Mouse (Mus musculus) liver, embryonic 15.5 days (tissue): ENCODE results near the gene Hmces. TPM values are rescaled to one million over a fixed set of nuclear protein-coding genes. Genes with fewer than 3 reads are reported as not detected.

Experiments used
- ATAC-seq: fragments of 200-750 bp; cut with Nextera tagmentation; 2 replicates; pipeline ENCODE4 v1.8.0; 2017; ENCODE audit warnings: moderate number of reproducible peaks, mild to moderate bottlenecking, moderate library complexity; ENCODE audit not compliant: insufficient read depth
- H3K27ac ChIP-seq: fragments of 300-500 bp; sonication (generic); replicated peaks from 2 replicates; pipeline ENCODE4 v1.5.1; 2015; ENCODE audit warnings: mild to moderate bottlenecking, inconsistent platforms
- H3K27me3 ChIP-seq: fragments of 300-500 bp; sonication (generic); 2 replicates; pipeline ENCODE4 v1.6.1; 2015; ENCODE audit warnings: mild to moderate bottlenecking, inconsistent platforms
- H3K36me3 ChIP-seq: fragments of 300-500 bp; sonication (generic); replicated peaks from 2 replicates; pipeline ENCODE4 v1.6.1; 2015; ENCODE audit warnings: moderate library complexity, mild to moderate bottlenecking, inconsistent platforms
- H3K4me1 ChIP-seq: fragments of 300-500 bp; sonication (generic); replicated peaks from 2 replicates; pipeline ENCODE4 v1.6.1; 2015; ENCODE audit warnings: inconsistent platforms
- H3K4me2 ChIP-seq: fragments of 300-500 bp; sonication (generic); 2 replicates; pipeline ENCODE4 v1.6.1; 2015; ENCODE audit warnings: moderate library complexity, mild to moderate bottlenecking, inconsistent platforms
- H3K4me3 ChIP-seq: fragments of 300-500 bp; sonication (generic); replicated peaks from 2 replicates; pipeline ENCODE4 v1.5.1; 2015; ENCODE audit warnings: mild to moderate bottlenecking, inconsistent platforms
- H3K9ac ChIP-seq: fragments of 300-500 bp; sonication (generic); 2 replicates; pipeline ENCODE4 v1.6.1; 2015; ENCODE audit warnings: moderate library complexity, mild to moderate bottlenecking, inconsistent platforms
- H3K9me3 ChIP-seq: fragments of 300-500 bp; sonication (generic); replicated peaks from 2 replicates; pipeline ENCODE4 v1.6.1; 2016; ENCODE audit warnings: inconsistent platforms
- WGBS: fragments of 180-500 bp; shearing (Covaris S2); methylation state at CpG from one replicate; pipeline ENCODE4 v1.1.7; 2015; ENCODE audit warnings: mixed read lengths; ENCODE audit not compliant: insufficient replicate concordance; 5-methylcytosine and 5-hydroxymethylcytosine counted together
- polyA plus RNA-seq: library from polyadenylated mRNA; unstranded; fragments of >200 nt; fragmentation: Nextera tagmentation; extraction: Ambion mirVana; gene quantifications from 2 replicates; pipeline ENCODE4 v1.2.1, GENCODE M21; 2015

Gene Hmces
- polyA plus RNA-seq, 1 experiment from 2014 or later: 19.2 TPM

DNA sequence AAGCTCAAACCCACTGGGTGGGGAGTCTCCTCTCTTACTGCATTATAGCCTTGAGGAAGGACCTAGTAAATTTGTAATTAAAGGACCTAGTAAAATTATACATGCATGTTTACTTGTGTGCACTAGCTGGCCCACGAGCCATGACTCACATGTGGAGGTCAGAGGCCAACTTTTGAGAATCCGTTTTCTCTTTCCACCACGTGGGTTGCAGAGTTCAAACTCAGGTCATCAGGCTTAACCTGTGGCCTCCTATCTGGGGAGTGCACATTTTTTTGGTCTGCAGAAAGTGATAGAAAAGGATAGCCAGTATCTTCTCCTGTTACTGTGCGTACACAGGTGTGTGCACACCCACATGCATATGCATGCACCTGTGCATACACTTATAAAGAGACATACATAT, 34.7 kb upstream of the Hmces start:
- Histone ChIP-seq H3K9ac (no peak overlapping the region), H3K4me3 (no peak overlapping the region), H3K27me3 (no peaks in the 10 kb centered on the region), H3K27ac (no peak overlapping the region), H3K9me3 (no peaks in the 10 kb centered on the region), H3K4me2 (no peak overlapping the region), H3K36me3 (no peaks in the 10 kb centered on the region), H3K4me1 (peaks cover 33% of the 10 kb centered on the region)
- whole genome bisulfite sequencing: 25% methylated on average over 4 of the region's 4 CpGs
- ATAC-seq: no peak

DNA sequence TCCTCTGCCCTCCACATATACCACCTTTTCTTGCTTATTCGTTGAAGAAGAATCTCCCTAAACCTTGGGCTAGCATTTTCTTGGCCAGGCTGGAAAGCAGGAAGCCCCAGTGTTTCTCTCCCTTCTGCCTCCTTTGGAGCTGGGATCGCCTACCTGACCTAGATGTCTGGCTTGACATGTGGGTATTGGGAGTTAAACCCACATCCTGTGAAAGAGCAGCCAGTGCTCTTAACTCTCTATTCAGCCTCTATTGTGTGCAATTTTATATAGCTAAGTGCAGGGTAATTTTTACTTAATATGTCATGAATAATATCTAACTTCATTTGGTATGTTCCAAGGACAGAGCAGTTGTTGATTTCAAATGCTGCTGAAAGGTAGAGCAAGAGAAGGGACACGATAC, 34.1 kb upstream of the Hmces start:
- Histone ChIP-seq H3K27ac (no peak overlapping the region), H3K4me2 (no peak overlapping the region), H3K9ac (no peak overlapping the region), H3K27me3 (no peaks in the 10 kb centered on the region), H3K4me1 (peaks cover 33% of the 10 kb centered on the region), H3K4me3 (no peak overlapping the region), H3K36me3 (no peaks in the 10 kb centered on the region), H3K9me3 (no peaks in the 10 kb centered on the region)
- WGBS: 38% methylated on average over 3 of the region's 3 CpGs
- no peak for ATAC-seq

DNA sequence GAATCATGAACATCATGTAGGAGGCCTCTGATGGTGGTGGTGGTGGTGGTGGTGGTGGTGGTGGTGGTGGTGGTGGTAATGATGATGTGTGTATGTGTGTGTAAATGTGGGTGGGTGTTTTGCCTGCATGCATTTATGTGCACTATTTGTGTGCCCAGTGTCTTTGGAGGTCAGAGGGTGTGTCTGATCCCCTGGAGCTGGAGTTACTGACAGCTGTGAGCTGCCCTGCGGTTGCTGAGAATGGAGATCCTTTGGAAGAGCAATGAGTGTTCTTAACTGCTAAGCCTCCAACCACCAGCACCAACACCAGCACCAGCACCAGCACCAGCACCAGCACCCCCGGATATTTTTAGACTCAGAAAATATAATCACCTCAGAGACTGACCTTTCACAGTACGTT, 31.5 kb upstream of the Hmces start:
- 67% methylated on average over 3 of the region's 3 CpGs for WGBS
- peaks cover 21% of the 10 kb centered on the region for H3K4me1 ChIP-seq
- no peak overlapping the region for H3K9ac ChIP-seq
- H3K9me3 ChIP-seq: no peaks in the 10 kb centered on the region
- H3K27ac ChIP-seq: no peak overlapping the region
- ATAC-seq: no peak
- no peaks in the 10 kb centered on the region for H3K27me3 ChIP-seq
- no peak overlapping the region for H3K4me2 ChIP-seq
- no peak overlapping the region for H3K4me3 ChIP-seq
- no peaks in the 10 kb centered on the region for H3K36me3 ChIP-seq

DNA sequence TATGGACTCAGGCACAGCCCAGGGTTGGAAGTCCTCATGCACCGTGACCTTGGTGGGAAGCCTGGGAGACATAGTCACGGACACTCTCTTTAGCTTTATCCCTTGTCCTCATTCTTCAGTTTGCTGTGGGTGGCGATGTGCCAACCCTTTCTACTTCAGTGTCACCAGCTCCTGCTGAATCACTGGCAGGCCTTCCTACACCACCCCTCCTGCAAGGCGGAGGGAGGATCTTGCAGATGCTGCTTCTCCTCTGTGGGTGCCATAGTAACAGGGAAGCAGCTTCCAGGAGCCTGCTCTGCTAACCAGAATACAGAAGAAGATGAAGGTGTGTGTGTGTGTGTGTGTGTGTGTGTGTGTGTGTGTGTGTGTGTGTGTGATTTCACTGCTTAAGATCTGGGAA, 30.9 kb upstream of the Hmces start:
- Histone ChIP-seq H3K9me3 (no peaks in the 10 kb centered on the region), H3K27me3 (no peaks in the 10 kb centered on the region), H3K27ac (no peak overlapping the region), H3K4me2 (no peak overlapping the region), H3K36me3 (no peaks in the 10 kb centered on the region), H3K4me1 (peaks cover 24% of the 10 kb centered on the region), H3K4me3 (no peak overlapping the region), H3K9ac (no peak overlapping the region)
- no peak for ATAC-seq
- WGBS: 46% methylated on average over 4 of the region's 4 CpGs

DNA sequence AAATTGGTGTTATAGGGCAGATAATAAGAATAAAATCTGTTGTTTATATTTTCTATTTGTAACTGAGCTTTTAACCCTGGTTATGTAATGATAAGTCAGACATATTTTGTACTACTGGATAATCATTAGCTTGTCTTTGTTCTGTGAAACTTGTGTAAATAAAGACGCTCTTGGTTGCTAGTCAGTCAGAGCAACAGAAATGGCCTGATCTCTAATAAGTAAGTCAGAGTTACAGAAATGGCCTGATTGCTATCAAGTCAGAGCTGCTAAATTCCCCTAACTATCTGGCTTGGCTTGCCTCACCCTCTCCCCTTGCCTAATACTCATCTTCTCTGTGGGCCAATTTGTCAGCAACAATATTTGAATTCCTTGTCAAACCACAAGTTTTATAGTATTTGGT, 27.0 kb upstream of the Hmces start:
- 63% methylated on average over 1 of the region's 1 CpGs for WGBS
- ATAC-seq: no peak
- Histone ChIP-seq H3K27me3 (no peaks in the 10 kb centered on the region), H3K36me3 (peaks cover 28% of the 10 kb centered on the region), H3K4me1 (peaks cover 26% of the 10 kb centered on the region), H3K27ac (peak overlapping the region; percentile 67), H3K9me3 (no peaks in the 10 kb centered on the region), H3K4me3 (no peak overlapping the region), H3K4me2 (0 out of 2 replicates have a peak overlapping the region, but pooled peaks have one; percentile 0), H3K9ac (no peak overlapping the region)

DNA sequence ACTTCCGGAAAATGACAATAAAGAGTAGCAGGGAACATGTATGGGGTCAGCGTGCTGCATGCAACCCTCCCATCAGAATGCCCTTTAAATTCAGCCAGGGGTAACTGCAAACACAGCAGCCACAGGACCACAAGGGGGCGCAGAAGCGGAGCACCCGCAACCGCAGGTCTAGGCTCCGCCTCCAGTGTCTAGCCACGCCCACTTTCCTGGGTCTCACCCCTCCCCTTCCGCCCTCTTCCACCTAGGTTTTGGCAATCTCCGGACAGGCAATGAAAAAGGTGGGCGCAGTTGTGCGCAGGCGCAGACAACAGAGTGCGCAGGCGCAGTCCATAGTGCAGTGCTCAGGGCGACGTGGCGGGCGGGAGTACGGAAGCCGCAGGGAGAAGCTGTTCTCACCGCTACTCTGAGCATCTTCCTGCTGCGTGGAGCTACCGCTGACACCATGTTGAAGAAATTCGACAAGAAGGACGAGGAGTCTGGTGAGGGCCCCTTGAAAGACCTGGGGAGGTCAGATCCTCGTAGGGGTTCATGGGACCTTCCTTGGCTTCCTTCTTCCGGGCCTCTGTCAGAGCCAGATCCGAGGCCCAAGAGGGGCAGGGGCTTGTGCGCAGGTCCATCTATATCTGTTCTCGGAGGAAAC, 26.0 kb upstream of the Hmces start, which contains the start of gene Copg1:
Gene Copg1, plus strand, starts transcription at position 221 of the 640 bp plus-strand sequence.
- H3K4me1 ChIP-seq: peaks cover 25% of the 10 kb centered on the region
- H3K4me3 ChIP-seq: peak within 1 kb of the TSS; percentile 70
- peak within 1 kb of the TSS; percentile 75 for H3K9ac ChIP-seq
- peak within 1 kb of the TSS; percentile 73 for H3K27ac ChIP-seq
- ATAC-seq: peak; percentile 95
- peak within 1 kb of the TSS; percentile 85 for H3K4me2 ChIP-seq
- H3K9me3 ChIP-seq: no peaks in the 10 kb centered on the region
- under 1% methylated on average over 31 of the region's 31 CpGs for WGBS
- H3K36me3 ChIP-seq: peaks cover 38% of the 10 kb centered on the region
- H3K27me3 ChIP-seq: no peaks in the 10 kb centered on the region

DNA sequence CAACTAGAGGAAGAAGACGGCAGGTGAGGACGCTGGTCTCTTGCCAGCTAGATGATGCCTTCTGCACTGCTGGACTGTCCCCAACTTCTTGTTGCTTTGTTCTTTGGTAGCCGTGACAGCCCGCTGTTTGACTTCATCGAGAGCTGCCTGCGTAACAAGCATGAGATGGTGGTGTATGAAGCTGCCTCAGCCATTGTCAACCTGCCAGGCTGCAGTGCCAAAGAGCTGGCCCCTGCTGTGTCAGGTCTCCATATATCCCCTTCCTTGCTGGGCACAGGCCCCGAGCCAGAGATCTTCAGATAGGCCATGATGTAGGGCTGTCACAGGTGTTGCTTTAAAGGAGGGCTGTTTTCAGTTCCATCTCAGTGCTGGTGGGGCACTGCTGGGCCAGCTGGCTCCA, 19.8 kb upstream of the Hmces start:
- WGBS: 88% methylated on average over 7 of the region's 7 CpGs
- H3K9me3 ChIP-seq: no peaks in the 10 kb centered on the region
- no peak overlapping the region for H3K4me2 ChIP-seq
- no peak overlapping the region for H3K27ac ChIP-seq
- peaks cover 6% of the 10 kb centered on the region for H3K4me1 ChIP-seq
- no peak overlapping the region for H3K4me3 ChIP-seq
- peaks cover 98% of the 10 kb centered on the region for H3K36me3 ChIP-seq
- H3K9ac ChIP-seq: no peak overlapping the region
- no peak for ATAC-seq
- H3K27me3 ChIP-seq: no peaks in the 10 kb centered on the region

DNA sequence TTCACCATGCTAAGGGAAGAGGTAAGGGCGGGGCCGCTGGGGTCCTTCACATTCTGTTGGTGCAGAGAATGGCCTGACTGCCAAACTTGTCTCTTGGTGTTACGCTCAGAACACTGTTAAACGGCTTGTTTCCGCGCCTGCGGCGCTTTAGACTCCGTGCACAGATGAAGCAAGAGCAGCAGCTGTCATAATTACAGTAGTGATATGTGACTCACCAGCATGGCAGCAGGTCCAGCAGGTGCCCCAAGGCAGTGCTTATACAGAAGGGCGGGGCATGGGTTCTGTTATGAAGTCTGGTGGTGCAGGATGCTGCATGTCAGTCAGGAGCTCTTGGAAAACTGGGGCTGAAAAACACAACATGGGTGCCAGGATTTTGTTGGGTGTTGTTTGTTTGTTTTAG, 15.7 kb upstream of the Hmces start:
- peaks cover 99% of the 10 kb centered on the region for H3K36me3 ChIP-seq
- 91% methylated on average over 10 of the region's 10 CpGs for WGBS
- no peak for ATAC-seq

DNA sequence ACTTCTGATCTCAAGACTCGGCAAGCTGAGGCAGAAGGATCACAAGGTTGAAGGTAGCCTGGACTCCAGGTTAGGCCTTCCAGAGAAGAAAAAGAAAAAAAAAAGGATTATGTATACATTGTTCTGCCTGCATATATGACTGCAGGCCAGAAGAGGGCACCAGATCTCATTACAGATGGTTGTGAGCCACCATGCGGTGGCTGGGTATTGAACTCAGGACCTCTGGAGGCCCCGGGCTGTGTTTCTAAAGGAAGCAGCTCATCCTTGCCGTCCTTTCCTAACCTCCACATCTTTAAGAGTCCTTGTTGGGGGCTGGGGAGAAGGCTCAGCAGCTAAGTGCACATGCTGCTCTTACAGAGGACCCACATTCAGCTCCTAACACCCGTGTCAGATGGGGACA, 7.1 kb upstream of the Hmces start:
- WGBS: 63% methylated on average over 5 of the region's 5 CpGs
- Histone ChIP-seq H3K4me1 (no peaks in the 10 kb centered on the region), H3K36me3 (peaks cover 99% of the 10 kb centered on the region), H3K9ac (no peak overlapping the region), H3K4me3 (no peak overlapping the region), H3K27me3 (no peaks in the 10 kb centered on the region), H3K4me2 (no peak overlapping the region), H3K9me3 (no peaks in the 10 kb centered on the region), H3K27ac (no peak overlapping the region)
- ATAC-seq: no peak

More for the DNA sequence above, 15.7 kb upstream of the Hmces start:
- H3K27me3 ChIP-seq: no peaks in the 10 kb centered on the region
- H3K4me1 ChIP-seq: no peaks in the 10 kb centered on the region
- H3K4me2 ChIP-seq: no peak overlapping the region
- H3K9me3 ChIP-seq: no peaks in the 10 kb centered on the region
- no peak overlapping the region for H3K27ac ChIP-seq
- H3K9ac ChIP-seq: no peak overlapping the region
- no peak overlapping the region for H3K4me3 ChIP-seq

DNA sequence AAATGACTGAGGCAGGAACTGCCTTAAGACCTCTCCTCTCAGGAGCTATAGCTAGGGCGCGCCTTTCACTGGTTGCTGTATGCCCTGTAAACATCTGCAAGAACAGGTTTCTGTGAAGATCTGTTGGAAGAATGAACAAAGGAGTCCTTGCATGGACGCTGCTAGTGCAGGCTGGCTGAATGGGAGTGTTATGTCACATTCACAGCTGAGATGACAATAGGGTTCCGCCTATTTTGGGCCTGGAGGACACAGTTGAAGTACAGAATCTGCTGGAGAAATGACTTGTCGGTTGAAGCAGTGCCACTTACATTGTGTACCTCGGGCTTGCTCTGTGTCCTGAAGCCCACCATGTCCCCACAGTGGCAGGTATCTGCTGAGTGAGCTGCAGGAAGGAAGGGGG, 4.6 kb upstream of the Hmces start:
- Histone ChIP-seq H3K9ac (no peak overlapping the region), H3K4me1 (peaks cover 5% of the 10 kb centered on the region), H3K27me3 (no peaks in the 10 kb centered on the region), H3K4me3 (no peak overlapping the region), H3K27ac (no peak overlapping the region), H3K36me3 (peaks cover 90% of the 10 kb centered on the region), H3K9me3 (no peaks in the 10 kb centered on the region), H3K4me2 (no peak overlapping the region)
- ATAC-seq: no peak
- 77% methylated on average over 6 of the region's 6 CpGs for WGBS

DNA sequence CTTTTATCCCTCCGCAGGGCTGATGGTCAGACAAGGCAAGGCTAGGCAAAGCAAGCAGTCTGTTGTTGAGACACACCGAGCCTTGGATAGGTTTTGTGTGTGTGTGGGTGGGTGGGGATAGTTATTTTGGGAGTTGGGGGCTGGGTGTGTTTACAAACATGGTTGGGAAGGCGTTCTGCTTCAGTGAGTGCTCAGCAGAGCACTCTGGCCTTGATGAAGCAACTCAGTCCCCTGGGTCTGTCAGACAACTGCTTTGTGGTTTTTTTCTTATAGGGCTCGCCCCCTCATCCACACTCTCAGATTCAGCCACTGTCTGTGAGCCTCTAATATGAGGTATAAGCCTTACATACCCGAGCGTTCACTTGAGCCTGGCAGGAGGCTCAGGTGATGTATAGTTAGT, 2.2 kb upstream of the Hmces start:
- Histone ChIP-seq H3K4me2 (no peak overlapping the region), H3K4me3 (no peak overlapping the region), H3K9me3 (no peaks in the 10 kb centered on the region), H3K36me3 (peaks cover 71% of the 10 kb centered on the region), H3K9ac (no peak overlapping the region), H3K27me3 (no peaks in the 10 kb centered on the region), H3K4me1 (peaks cover 26% of the 10 kb centered on the region), H3K27ac (no peak overlapping the region)
- ATAC-seq: no peak
- 74% methylated on average over 6 of the region's 6 CpGs for WGBS
